Mouse (Mus musculus): ENCODE measurements around the gene Htra1.

DNA sequence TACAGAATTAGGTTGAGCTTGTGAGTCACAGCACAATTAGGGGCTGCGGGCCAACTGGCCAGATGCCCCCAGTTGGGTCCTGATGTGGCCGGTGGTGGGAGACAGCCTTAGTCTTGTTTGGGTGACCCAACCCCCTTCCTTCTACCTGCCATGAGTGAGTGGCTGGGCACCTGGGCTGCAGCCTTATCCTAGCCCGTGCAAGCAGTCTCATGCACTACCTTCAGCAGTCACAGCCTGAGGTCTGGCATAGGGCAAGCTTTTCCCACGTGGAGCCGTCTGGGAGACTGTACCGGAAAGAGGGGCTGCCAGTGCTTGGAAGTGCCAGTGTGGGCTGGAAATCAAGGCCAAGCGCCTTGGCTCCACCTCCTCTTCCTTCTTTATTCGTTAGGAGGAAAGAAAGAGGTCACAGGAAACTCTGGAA is 13.4 kb downstream of the Htra1 start:
- no peak for TF ChIP-seq CTCF (IDR thresholded peaks at IDR 0.05; ENCODE audit: control insufficient read depth, insufficient read depth, insufficient read length)
- TF ChIP-seq USF1 (IDR thresholded peaks at IDR 0.05; ENCODE audit: low read depth) = no peak
- no peak for TF ChIP-seq MAX (IDR thresholded peaks at IDR 0.05)
- TF ChIP-seq MYOD1 (IDR thresholded peaks at IDR 0.05; ENCODE audit: control insufficient read depth, insufficient read length, low read depth) = no peak
